Mouse (Mus musculus) heart, embryonic 16.5 days (tissue): ENCODE results near the gene Atf7ip. TPM values are rescaled to one million over a fixed set of nuclear protein-coding genes. Genes with fewer than 3 reads are reported as not detected.

ENCODE experiments used
- ATAC-seq: fragments of 200-750 bp; cut with Nextera tagmentation; replicated peaks from 2 replicates; pipeline ENCODE4 v1.8.0; 2017; ENCODE audit warnings: moderate number of reproducible peaks; ENCODE audit not compliant: insufficient read depth, low FRiP score; ENCODE audit errors: extremely low read depth
- H3K27ac ChIP-seq: fragments of 300-500 bp; sonication (generic); 2 replicates; pipeline ENCODE4 v1.5.1; 2014; ENCODE audit warnings: mild to moderate bottlenecking, low read length, control low read depth, moderate library complexity
- H3K27me3 ChIP-seq: fragments of 300-500 bp; sonication (generic); 2 replicates; pipeline ENCODE4 v1.6.1; 2014; ENCODE audit warnings: low read length, mixed read lengths; ENCODE audit not compliant: control insufficient read depth, insufficient read depth
- H3K36me3 ChIP-seq: fragments of 300-500 bp; sonication (generic); 2 replicates; pipeline ENCODE4 v1.6.1; 2014; ENCODE audit not compliant: control insufficient read depth, insufficient read depth
- H3K4me1 ChIP-seq: fragments of 300-500 bp; sonication (generic); 2 replicates; pipeline ENCODE4 v1.6.1; 2014; ENCODE audit warnings: low read length, mixed read lengths; ENCODE audit not compliant: control insufficient read depth, insufficient read depth
- H3K4me2 ChIP-seq: fragments of 300-500 bp; sonication (generic); 2 replicates; pipeline ENCODE4 v1.6.1; 2014; ENCODE audit warnings: low read depth, mild to moderate bottlenecking, control low read depth, low read length
- H3K4me3 ChIP-seq: fragments of 300-500 bp; sonication (generic); 2 replicates; pipeline ENCODE4 v1.5.1; 2014; ENCODE audit warnings: mild to moderate bottlenecking, control low read depth, low read length
- H3K9ac ChIP-seq: fragments of 300-500 bp; sonication (generic); 2 replicates; pipeline ENCODE4 v1.6.1; 2014; ENCODE audit warnings: low read length, control low read depth
- H3K9me3 ChIP-seq: fragments of 300-500 bp; sonication (generic); replicated peaks from 2 replicates; pipeline ENCODE4 v1.6.1; 2016; ENCODE audit warnings: low read length; ENCODE audit not compliant: control insufficient read depth
- WGBS: fragments of 180-500 bp; shearing (Covaris S2); extraction: QIAGEN DNeasy Blood & Tissue Kit; methylation state at CpG from one replicate; pipeline ENCODE4 v1.1.7; 2014; 5-methylcytosine and 5-hydroxymethylcytosine counted together
- polyA plus RNA-seq: library from polyadenylated mRNA; unstranded; fragments of >200 nt; fragmentation: Nextera tagmentation; extraction: Ambion mirVana; gene quantifications from 2 replicates; pipeline ENCODE4 v1.2.1, GENCODE M21; 2015

Atf7ip gene
- polyA plus RNA-seq, 1 experiment from 2014 or later, result 31.4 TPM

GRCm38 (mm10) chr6:136491631-136492030 lies 14.3 kb upstream of the Atf7ip start:
- Histone ChIP-seq H3K4me2 (no peak overlapping the region), H3K4me3 (no peak overlapping the region), H3K36me3 (no peaks in the 10 kb centered on the region), H3K27ac (peak overlapping the region; percentile 13), H3K27me3 (no peaks in the 10 kb centered on the region), H3K9me3 (0 out of 2 replicates have a peak, but pooled peaks cover 2% of the 10 kb centered on the region), H3K9ac (no peak overlapping the region), H3K4me1 (peaks cover 8% of the 10 kb centered on the region; the same call in 1 of the 2 replicates)
- ATAC-seq, result no peak
- WGBS, result 74% methylated on average over 5 of the region's 5 CpGs

DNA sequence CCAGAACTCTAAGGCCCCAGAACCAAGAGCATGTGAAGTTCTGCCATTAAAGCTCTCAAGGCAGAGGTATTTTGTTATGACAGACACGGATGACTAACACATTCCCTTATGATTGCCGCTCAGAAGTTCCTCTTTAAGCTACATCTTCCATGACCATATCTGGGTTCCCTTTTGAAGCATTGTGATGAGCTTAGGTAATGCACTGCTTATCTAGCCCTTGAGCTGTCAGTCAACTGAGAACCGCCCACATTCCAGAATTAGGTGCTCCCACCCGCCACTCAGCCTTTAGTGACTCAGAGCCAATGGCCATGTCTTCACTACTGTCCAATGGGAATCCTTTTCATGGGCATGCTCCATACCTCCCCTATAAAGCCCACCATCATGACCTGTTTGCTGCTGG lies 13.7 kb upstream of the Atf7ip start:
- WGBS, result 28% methylated on average over 4 of the region's 4 CpGs
- Histone ChIP-seq H3K9me3 (0 out of 2 replicates have a peak, but pooled peaks cover under 1% of the 10 kb centered on the region), H3K9ac (no peak overlapping the region), H3K4me1 (peaks cover 8% of the 10 kb centered on the region; the same call in 1 of the 2 replicates), H3K27me3 (no peaks in the 10 kb centered on the region), H3K27ac (no peak overlapping the region; the same call in 1 of the 2 replicates), H3K4me2 (no peak overlapping the region), H3K36me3 (no peaks in the 10 kb centered on the region), H3K4me3 (no peak overlapping the region)
- peak; percentile 24; the same call in 1 of the 2 replicates for ATAC-seq

DNA sequence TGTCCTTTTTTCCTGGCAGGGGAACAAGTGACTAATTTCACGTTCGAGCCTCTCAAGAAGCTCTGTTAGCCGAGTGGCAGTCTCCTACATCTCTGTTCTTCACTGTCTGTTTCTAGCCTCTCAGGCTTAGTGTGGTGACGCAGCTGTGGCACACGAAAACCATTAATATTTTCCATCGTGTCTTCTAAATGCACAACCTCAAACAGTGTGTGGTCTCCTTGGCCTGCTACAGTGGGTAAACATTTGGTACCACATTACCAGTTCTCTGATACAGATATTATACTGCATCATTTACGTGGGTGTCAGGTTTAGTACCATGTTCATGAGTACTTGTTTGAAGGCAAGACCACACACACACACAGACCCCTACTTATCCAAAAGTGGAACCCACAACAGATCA lies 12.5 kb upstream of the Atf7ip start:
- Histone ChIP-seq H3K4me2 (no peak overlapping the region), H3K4me1 (peaks cover 8% of the 10 kb centered on the region; the same call in 1 of the 2 replicates), H3K4me3 (no peak overlapping the region), H3K27me3 (no peaks in the 10 kb centered on the region), H3K27ac (no peak overlapping the region), H3K9ac (no peak overlapping the region), H3K9me3 (no peaks in the 10 kb centered on the region), H3K36me3 (no peaks in the 10 kb centered on the region)
- no peak for ATAC-seq
- WGBS, result 92% methylated on average over 7 of the region's 7 CpGs

- Histone ChIP-seq H3K4me1 (peaks cover 8% of the 10 kb centered on the region; the same call in 1 of the 2 replicates), H3K9ac (no peak overlapping the region), H3K4me3 (no peak overlapping the region), H3K36me3 (no peaks in the 10 kb centered on the region), H3K27me3 (no peaks in the 10 kb centered on the region), H3K27ac (no peak overlapping the region), H3K4me2 (no peak overlapping the region), H3K9me3 (no peaks in the 10 kb centered on the region)
- ATAC-seq, result no peak
- WGBS, result 84% methylated on average over 12 of the region's 12 CpGs
Observed at GRCm38 (mm10) chr6:136493910-136494751, 11.8 kb upstream of the Atf7ip start.

DNA sequence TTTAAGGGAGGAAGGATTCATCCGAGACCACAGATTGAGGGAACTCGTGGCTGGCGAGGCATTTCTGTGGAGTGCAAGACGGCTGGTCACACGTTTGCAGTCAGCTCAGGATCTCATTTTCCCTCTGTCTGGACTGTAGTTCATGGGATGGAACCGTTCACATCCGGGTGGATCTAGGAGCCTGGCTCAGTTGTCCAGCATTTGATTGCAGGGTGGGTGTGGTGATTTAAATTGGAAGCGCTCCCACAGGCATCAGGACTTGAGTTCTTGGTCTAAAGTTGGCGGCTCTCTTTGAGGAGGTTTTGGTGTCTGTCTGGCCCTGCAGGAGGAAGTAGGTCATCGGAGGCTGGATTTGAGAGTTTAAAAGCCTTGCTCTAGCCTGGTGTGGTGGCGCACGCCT lies 10.9 kb upstream of the Atf7ip start:
- no peak overlapping the region for H3K9ac ChIP-seq
- H3K4me3 ChIP-seq, result no peak overlapping the region

DNA sequence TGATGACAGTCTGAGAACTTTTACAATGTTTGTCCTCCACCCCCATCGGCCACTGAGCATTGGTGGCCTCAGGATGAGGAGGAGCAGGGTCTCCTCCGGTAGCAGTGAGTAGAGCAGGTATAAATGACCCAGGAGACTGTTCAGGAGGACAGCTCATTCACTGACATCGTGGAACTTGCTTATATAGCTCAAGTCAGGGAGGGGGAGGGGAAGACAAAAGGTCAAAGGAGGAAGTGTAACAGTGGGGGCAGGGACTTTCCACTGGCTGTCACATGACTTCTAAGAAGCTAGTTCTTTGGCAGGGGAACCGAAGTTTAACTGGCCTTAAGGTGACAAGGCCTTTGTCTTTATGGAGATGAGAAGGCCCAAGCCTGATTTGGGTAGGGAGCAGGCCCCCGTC lies 8.2 kb upstream of the Atf7ip start:
- Histone ChIP-seq H3K9ac (no peak overlapping the region), H3K4me3 (no peak overlapping the region), H3K4me1 (no peaks in the 10 kb centered on the region), H3K27ac (no peak overlapping the region), H3K36me3 (no peaks in the 10 kb centered on the region), H3K9me3 (peaks cover 2% of the 10 kb centered on the region; the same call in 1 of the 2 replicates), H3K27me3 (no peaks in the 10 kb centered on the region), H3K4me2 (no peak overlapping the region)
- ATAC-seq, result 0 out of 2 replicates have a peak, but pooled peaks have one; percentile 18
- WGBS, result 63% methylated on average over 5 of the region's 5 CpGs

More for the DNA sequence above, 10.9 kb upstream of the Atf7ip start:
- Histone ChIP-seq H3K4me2 (no peak overlapping the region), H3K4me1 (peaks cover 8% of the 10 kb centered on the region; the same call in 1 of the 2 replicates), H3K27ac (no peak overlapping the region), H3K27me3 (no peaks in the 10 kb centered on the region), H3K36me3 (no peaks in the 10 kb centered on the region), H3K9me3 (no peaks in the 10 kb centered on the region; the same call in 1 of the 2 replicates)
- no peak for ATAC-seq
- 91% methylated on average over 12 of the region's 12 CpGs for WGBS

- no peak overlapping the region for H3K4me3 ChIP-seq
- H3K36me3 ChIP-seq, result no peaks in the 10 kb centered on the region
- ATAC-seq, result no peak
- H3K27ac ChIP-seq, result no peak overlapping the region
- no peak overlapping the region for H3K9ac ChIP-seq
- no peak overlapping the region for H3K4me2 ChIP-seq
- no peaks in the 10 kb centered on the region for H3K4me1 ChIP-seq
- H3K9me3 ChIP-seq, result peaks cover 2% of the 10 kb centered on the region; the same call in 1 of the 2 replicates
- 52% methylated on average over 10 of the region's 10 CpGs for WGBS
- no peaks in the 10 kb centered on the region for H3K27me3 ChIP-seq
Observed at GRCm38 (mm10) chr6:136499292-136499977, 6.5 kb upstream of the Atf7ip start.

GRCm38 (mm10) chr6:136508652-136509051 lies 2.7 kb downstream of the Atf7ip start:
- H3K27me3 ChIP-seq, result no peaks in the 10 kb centered on the region
- no peak overlapping the region for H3K4me2 ChIP-seq
- no peak overlapping the region for H3K4me3 ChIP-seq
- peaks cover 4% of the 10 kb centered on the region; the same call in 1 of the 2 replicates for H3K9me3 ChIP-seq
- H3K4me1 ChIP-seq, result no peaks in the 10 kb centered on the region
- no peak for ATAC-seq
- H3K36me3 ChIP-seq, result no peaks in the 10 kb centered on the region
- no peak overlapping the region for H3K9ac ChIP-seq
- H3K27ac ChIP-seq, result no peak overlapping the region
- 90% methylated on average over 3 of the region's 3 CpGs for WGBS

DNA sequence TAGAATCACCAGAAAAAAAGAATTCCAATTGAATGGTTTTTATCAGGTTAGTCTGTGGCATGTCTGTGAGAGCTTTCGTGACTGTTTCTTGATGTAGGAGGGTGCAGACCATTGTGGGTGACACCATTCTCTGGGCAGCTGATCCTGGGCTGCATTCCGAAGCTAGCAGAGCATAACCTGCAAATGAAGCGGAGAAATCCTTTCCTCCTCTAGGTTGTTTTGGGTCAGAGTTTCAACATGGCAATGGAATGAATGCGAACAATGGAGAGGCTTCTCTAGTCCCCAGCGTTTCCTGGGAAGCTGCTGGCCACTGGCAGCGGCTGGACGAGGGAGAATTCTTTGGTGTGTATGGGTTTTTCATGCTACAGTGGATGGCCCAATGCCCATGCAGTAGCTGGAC lies 5.0 kb downstream of the Atf7ip start:
- no peaks in the 10 kb centered on the region for H3K4me1 ChIP-seq
- 72% methylated on average over 7 of the region's 7 CpGs for WGBS
- H3K4me3 ChIP-seq, result no peak overlapping the region
- no peak overlapping the region for H3K9ac ChIP-seq
- no peak overlapping the region for H3K27ac ChIP-seq
- H3K9me3 ChIP-seq, result peaks cover 12% of the 10 kb centered on the region
- no peaks in the 10 kb centered on the region for H3K36me3 ChIP-seq
- ATAC-seq, result no peak
- no peaks in the 10 kb centered on the region for H3K27me3 ChIP-seq
- H3K4me2 ChIP-seq, result no peak overlapping the region
